Mouse (Mus musculus) cortical plate, adult 2 months (tissue): ENCODE results near the gene Tprgl.

ENCODE experiments used
- CTCF ChIP-seq: fragments of 200-500 bp; IDR thresholded peaks from 2 replicates; pipeline ENCODE4 v1.5.1; 2011; ENCODE audit warnings: mild to moderate bottlenecking, control low read depth, low read length; ENCODE audit not compliant: insufficient read depth; ENCODE audit errors: extremely low read depth
- POLR2A ChIP-seq: fragments of 200-500 bp; IDR thresholded peaks from 2 replicates; pipeline ENCODE4 v1.6.1; 2011; ENCODE audit warnings: mild to moderate bottlenecking, low read length, control low read depth; ENCODE audit not compliant: insufficient read depth; ENCODE audit errors: extremely low read depth

DNA sequence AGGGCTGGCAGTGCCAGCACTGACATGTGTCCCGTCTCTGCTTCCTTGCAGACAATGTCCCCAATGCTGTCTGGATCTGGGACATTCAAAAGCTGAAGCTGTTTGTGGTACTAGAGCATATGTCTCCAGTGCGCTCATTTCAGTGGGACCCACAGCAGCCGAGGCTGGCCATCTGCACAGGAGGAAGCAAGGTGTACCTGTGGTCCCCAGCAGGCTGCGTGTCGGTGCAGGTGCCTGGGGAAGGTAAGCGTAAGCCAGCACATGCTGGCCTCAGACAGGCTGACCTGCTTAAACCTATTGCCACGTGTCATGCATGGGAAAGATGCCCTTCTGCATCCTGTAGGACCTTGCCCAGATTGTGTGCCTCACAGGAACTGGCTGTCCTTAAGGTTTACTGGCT, 4.4 kb downstream of the Tprgl start:
- TF ChIP-seq CTCF: no peak
- no peak for TF ChIP-seq POLR2A
